Mouse (Mus musculus) ovary, postnatal 10 days (tissue): ENCODE measurements around the gene Mthfsl.
"Not testable (repeated sequence)": the region's sequence is repeated elsewhere in the genome, so short reads cannot be mapped to it uniquely, and the experiment has no call there.

ENCODE experiments used
- DNase-seq: peaks from one replicate; pipeline ENCODE4 v3.0.0; 2022; ENCODE audit warnings: low spot score

Mthfsl gene

GRCm38 (mm10) chr9:88691307-88691706 lies 28.8 kb downstream of the Mthfsl start:
- not testable (repeated sequence) for DNase-seq

- not testable (repeated sequence) for DNase-seq
These were observed 30.6 kb downstream of the Mthfsl start for GRCm38 (mm10) chr9:88689451-88689850.

- not testable (repeated sequence) for DNase-seq
These were observed 33.4 kb downstream of the Mthfsl start for GRCm38 (mm10) chr9:88686719-88687118.

- not testable (repeated sequence) for DNase-seq
These were observed 61.8 kb downstream of the Mthfsl start for GRCm38 (mm10) chr9:88658341-88658740.

- not testable (repeated sequence) for DNase-seq
These were observed 69.4 kb downstream of the Mthfsl start for GRCm38 (mm10) chr9:88650742-88651141.
